Mouse (Mus musculus): Measurements from ENCODE around the gene Ifna1. TPM values are rescaled to one million over a fixed set of nuclear protein-coding genes. Genes with fewer than 3 reads are reported as not detected.

Gene Ifna1
- polyA plus RNA-seq, 1 experiment from 2014 or later: not detected

DNA sequence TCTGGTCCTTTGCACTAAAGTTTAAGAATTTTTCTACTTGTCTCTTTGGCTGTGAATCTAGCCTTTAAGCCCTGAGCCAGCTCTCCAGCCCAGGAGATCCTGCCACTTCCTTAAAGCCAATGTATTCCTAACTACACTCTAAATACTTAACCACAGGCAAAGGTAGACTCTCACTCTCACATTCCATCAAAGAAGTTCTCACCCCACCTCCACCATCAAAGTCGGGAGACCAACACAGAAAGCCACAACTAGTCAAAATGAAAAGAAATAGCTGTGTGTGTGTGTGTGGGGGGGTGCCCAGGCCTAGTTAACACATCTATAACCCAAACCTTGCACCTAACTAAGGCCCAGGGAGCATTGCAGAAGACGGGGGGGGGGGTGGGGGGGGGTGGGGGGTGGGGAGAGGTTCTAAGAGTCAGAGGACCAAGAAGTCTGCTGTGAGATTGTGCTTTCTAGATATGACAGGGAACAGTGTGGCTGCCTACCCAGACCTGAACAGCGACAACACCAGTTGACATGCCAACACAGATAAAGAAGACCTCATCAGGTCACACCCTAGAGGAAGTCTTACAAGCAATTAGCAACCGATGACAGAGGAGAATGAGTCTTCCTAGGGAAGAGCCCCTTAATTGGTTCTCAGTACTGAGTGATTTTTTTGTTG lies 25.7 kb downstream of the Ifna1 start:
- Histone ChIP-seq H3K36me3 (replicated peaks) (no peaks in the 10 kb centered on the region), H3K9ac (no peak overlapping the region), H3K4me1 (replicated peaks) (peaks cover 34% of the 10 kb centered on the region), H3K27ac (replicated peaks) (no peak overlapping the region), H3K4me2 (peak overlapping the region; percentile 29; the same call in 1 of the 2 replicates), H3K9me3 (replicated peaks) (no peaks in the 10 kb centered on the region), H3K27me3 (no peaks in the 10 kb centered on the region), H3K4me3 (replicated peaks) (no peak overlapping the region)
- peak; percentile 87 for ATAC-seq (ENCODE audit: insufficient read depth)
- 18% methylated on average over 4 of the region's 4 CpGs for WGBS (ENCODE audit: insufficient replicate concordance)

DNA sequence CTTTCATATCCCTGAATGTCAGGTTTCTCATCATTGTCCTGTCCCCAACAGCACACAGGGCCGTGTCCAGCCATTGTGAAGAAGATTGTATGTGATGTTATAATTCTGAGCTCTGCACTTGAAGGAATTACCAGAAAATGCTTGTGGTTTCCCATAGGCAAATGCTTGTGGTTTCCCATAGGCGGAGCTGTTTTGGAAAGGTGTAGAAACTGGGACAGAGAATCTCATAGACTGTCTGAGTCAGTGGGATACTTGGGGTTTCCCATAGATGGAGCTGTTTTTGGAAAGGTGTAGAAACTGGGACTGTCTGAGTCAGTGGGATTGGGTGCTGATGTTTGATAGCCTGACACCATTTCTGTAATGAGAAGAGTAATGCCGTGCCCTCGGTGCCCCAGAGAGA lies 26.6 kb downstream of the Ifna1 start:
- H3K36me3 ChIP-seq (replicated peaks): no peaks in the 10 kb centered on the region
- 61% methylated on average over 4 of the region's 4 CpGs for WGBS (ENCODE audit: insufficient replicate concordance)
- H3K9ac ChIP-seq: no peak overlapping the region
- H3K27ac ChIP-seq (replicated peaks): no peak overlapping the region
- H3K4me3 ChIP-seq (replicated peaks): no peak overlapping the region
- no peak overlapping the region for H3K4me2 ChIP-seq
- H3K4me1 ChIP-seq (replicated peaks): peaks cover 34% of the 10 kb centered on the region
- H3K27me3 ChIP-seq: no peaks in the 10 kb centered on the region
- H3K9me3 ChIP-seq (replicated peaks): no peaks in the 10 kb centered on the region
- ATAC-seq (ENCODE audit: insufficient read depth): no peak

DNA sequence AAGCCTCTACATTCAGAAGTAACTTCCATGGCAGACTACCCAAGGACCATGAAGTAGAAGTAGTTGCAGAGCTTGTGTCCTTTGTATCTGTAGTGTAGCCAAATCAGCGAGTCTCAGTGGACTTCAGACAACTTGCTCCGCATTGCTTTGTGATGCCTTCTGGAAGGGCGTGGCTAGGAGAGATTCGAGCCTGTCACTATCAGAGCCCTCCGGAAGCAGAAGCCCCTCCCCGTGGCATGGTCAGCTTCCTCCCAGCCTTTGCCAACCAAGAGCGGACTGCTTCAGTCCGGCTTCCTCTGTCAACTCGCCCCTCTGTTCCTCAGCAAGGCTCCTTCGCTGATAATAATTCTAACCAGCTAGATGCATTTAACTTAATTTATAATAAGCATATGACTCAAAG lies 28.4 kb downstream of the Ifna1 start:
- H3K9me3 ChIP-seq (replicated peaks): no peaks in the 10 kb centered on the region
- 12% methylated on average over 10 of the region's 10 CpGs for WGBS (ENCODE audit: insufficient replicate concordance)
- no peaks in the 10 kb centered on the region for H3K36me3 ChIP-seq (replicated peaks)
- no peak overlapping the region for H3K9ac ChIP-seq
- no peak overlapping the region for H3K27ac ChIP-seq (replicated peaks)
- peak overlapping the region; percentile 55 for H3K4me2 ChIP-seq
- H3K27me3 ChIP-seq: no peaks in the 10 kb centered on the region
- peaks cover 34% of the 10 kb centered on the region for H3K4me1 ChIP-seq (replicated peaks)
- 0 out of 2 replicates have a peak overlapping the region, but pooled peaks have one; percentile 4 for H3K4me3 ChIP-seq (replicated peaks)
- ATAC-seq (ENCODE audit: insufficient read depth): peak; percentile 26; the same call in 1 of the 2 replicates

DNA sequence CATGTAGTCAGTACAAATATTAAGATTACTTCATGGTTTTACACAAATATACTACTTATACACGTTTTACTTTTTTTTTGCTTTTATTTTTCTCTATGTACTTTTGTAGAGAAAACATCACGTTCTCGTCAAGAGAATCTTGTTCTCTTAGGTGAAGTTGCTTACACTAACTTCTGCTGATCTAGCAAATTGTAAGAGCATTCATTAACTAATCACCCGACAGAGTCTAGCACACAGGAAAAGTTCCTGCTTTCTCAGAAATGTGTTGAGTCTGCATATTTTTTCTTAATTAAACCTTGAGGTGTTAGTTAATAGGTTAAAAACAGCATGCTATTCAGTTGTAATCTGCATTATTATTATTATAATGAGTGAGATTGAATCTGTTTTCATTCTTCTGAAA lies 28.9 kb downstream of the Ifna1 start:
- H3K9me3 ChIP-seq (replicated peaks): no peaks in the 10 kb centered on the region
- ATAC-seq (ENCODE audit: insufficient read depth): no peak
- no peak overlapping the region for H3K4me3 ChIP-seq (replicated peaks)
- no peaks in the 10 kb centered on the region for H3K27me3 ChIP-seq
- peak overlapping the region; percentile 55; the same call in 1 of the 2 replicates for H3K4me2 ChIP-seq
- H3K4me1 ChIP-seq (replicated peaks): peaks cover 34% of the 10 kb centered on the region
- H3K36me3 ChIP-seq (replicated peaks): no peaks in the 10 kb centered on the region
- H3K27ac ChIP-seq (replicated peaks): no peak overlapping the region
- no peak overlapping the region for H3K9ac ChIP-seq
- 44% methylated on average over 4 of the region's 4 CpGs for WGBS (ENCODE audit: insufficient replicate concordance)

DNA sequence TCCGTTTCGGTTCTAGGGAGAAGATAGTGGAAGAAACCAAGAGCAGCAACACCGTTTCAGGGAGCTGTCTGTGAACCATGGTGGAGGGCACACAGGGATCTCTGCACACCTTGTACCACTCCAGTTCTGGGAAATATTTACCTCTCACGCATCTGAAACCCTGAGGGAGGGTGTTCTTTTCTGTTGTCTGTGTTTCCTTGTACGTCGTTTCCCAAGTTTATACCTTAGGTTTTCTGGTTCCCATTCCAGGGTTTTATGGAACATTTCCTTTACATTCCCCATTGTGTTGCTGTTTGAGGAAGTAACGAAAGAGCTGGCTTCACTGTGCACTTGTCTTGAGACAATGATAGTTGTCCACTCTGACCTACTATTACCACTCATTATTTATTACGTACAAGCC lies 30.2 kb downstream of the Ifna1 start, which contains the start of gene Ifne:
Gene Ifne, minus strand, starts transcription at position 101 of the 400 bp plus-strand sequence.
- ATAC-seq (ENCODE audit: insufficient read depth): no peak
- Histone ChIP-seq H3K27ac (replicated peaks) (no peak within 1 kb of the TSS), H3K36me3 (replicated peaks) (no peaks in the 10 kb centered on the region), H3K4me3 (replicated peaks) (no peak within 1 kb of the TSS), H3K9ac (no peak within 1 kb of the TSS), H3K4me2 (no peak within 1 kb of the TSS), H3K9me3 (replicated peaks) (no peaks in the 10 kb centered on the region), H3K27me3 (no peaks in the 10 kb centered on the region), H3K4me1 (replicated peaks) (peaks cover 33% of the 10 kb centered on the region)
- 63% methylated on average over 8 of the region's 8 CpGs for WGBS (ENCODE audit: insufficient replicate concordance)

DNA sequence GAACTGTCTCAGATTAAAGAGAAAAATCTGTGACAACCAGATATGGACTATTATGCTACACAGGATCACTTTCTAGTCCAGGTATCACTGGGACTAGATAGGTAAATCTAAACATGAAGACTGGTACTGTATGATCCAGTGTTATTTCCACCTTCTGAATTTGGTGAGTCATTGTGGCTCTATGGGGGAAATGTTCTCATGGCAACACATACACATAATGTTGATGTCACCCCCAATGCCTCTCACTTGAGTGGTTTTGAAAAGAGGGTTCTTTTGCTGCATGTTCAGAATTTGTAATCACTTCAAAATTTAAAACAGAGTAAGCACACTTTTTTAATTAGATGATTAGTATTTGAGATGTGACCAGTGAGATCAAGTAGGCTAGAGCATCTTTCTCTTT lies 38.3 kb downstream of the Ifna1 start:
- Histone ChIP-seq H3K4me1 (replicated peaks) (no peaks in the 10 kb centered on the region), H3K36me3 (replicated peaks) (no peaks in the 10 kb centered on the region), H3K4me3 (replicated peaks) (no peak overlapping the region), H3K9ac (no peak overlapping the region), H3K4me2 (no peak overlapping the region), H3K27ac (replicated peaks) (no peak overlapping the region), H3K27me3 (no peaks in the 10 kb centered on the region), H3K9me3 (replicated peaks) (no peaks in the 10 kb centered on the region)
- no peak for ATAC-seq (ENCODE audit: insufficient read depth)

DNA sequence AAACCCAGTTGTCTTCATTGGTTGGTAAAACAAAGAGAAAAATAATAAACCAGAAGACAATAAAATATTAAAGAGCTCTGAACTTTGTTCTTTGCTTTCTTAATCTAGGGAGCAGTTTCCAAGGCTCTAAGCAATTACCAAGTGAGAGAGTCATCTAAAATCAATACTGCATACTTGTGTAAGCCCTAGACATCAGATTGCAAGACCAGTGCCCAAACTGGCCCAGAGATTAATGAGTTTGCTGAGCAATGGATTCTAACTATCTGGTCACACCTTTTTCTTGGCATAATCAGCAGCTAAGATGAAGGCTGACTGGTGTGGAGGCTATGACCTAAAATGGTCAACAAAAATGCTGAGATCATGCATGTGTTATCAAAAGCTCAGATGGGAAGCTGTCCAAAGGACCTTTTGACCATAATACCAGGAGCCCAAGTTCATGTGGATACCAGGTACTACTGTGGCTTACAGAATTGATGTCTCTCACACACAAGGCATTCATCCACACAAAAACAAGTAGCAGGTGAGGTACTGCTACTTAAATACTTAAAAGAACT lies 43.4 kb downstream of the Ifna1 start:
- no peaks in the 10 kb centered on the region for H3K9me3 ChIP-seq (replicated peaks)
- no peak overlapping the region for H3K27ac ChIP-seq (replicated peaks)
- no peak overlapping the region for H3K9ac ChIP-seq
- H3K36me3 ChIP-seq (replicated peaks): no peaks in the 10 kb centered on the region
- H3K27me3 ChIP-seq: no peaks in the 10 kb centered on the region
- no peak overlapping the region for H3K4me2 ChIP-seq
- no peak for ATAC-seq (ENCODE audit: insufficient read depth)
- no peaks in the 10 kb centered on the region for H3K4me1 ChIP-seq (replicated peaks)
- no peak overlapping the region for H3K4me3 ChIP-seq (replicated peaks)

Other genes starting within 250 kb of the Ifna1 start
- not detected in 2 replicates for gene Ifna12, start 246.7 kb upstream of the Ifna1 start, polyA plus RNA-seq (2015; fragmentation: Nextera tagmentation; extraction: Ambion mirVana)
- not detected in 2 replicates for gene C87499, start 215.7 kb upstream of the Ifna1 start, polyA plus RNA-seq (2015; fragmentation: Nextera tagmentation; extraction: Ambion mirVana)
- gene Ifna13, start 205.6 kb upstream of the Ifna1 start, polyA plus RNA-seq (2015; fragmentation: Nextera tagmentation; extraction: Ambion mirVana): not detected in 2 replicates
- gene Ifna16, start 173.2 kb upstream of the Ifna1 start, polyA plus RNA-seq (2015; fragmentation: Nextera tagmentation; extraction: Ambion mirVana): not detected in 2 replicates
- not detected in 2 replicates for gene Ifna2, start 166.2 kb upstream of the Ifna1 start, polyA plus RNA-seq (2015; fragmentation: Nextera tagmentation; extraction: Ambion mirVana)
- not detected in 2 replicates for gene Ifnab, start 158.7 kb upstream of the Ifna1 start, polyA plus RNA-seq (2015; fragmentation: Nextera tagmentation; extraction: Ambion mirVana)
- 0.20 and 0.51 TPM in 2 replicates for gene Gm26566, start 128.3 kb upstream of the Ifna1 start, polyA plus RNA-seq (2015; fragmentation: Nextera tagmentation; extraction: Ambion mirVana)
- 22.3 and 22.6 TPM in 2 replicates for gene Klhl9, start 127.6 kb upstream of the Ifna1 start, polyA plus RNA-seq (2015; fragmentation: Nextera tagmentation; extraction: Ambion mirVana)
- not detected in 2 replicates for gene Gm13271, start 95.2 kb upstream of the Ifna1 start, polyA plus RNA-seq (2015; fragmentation: Nextera tagmentation; extraction: Ambion mirVana)
- not detected in 2 replicates for gene Gm13283, start 90.0 kb upstream of the Ifna1 start, polyA plus RNA-seq (2015; fragmentation: Nextera tagmentation; extraction: Ambion mirVana)
- gene Gm13290, start 76.3 kb upstream of the Ifna1 start, polyA plus RNA-seq (2015; fragmentation: Nextera tagmentation; extraction: Ambion mirVana): not detected in 2 replicates
- not detected in 2 replicates for gene Gm13289, start 73.2 kb upstream of the Ifna1 start, polyA plus RNA-seq (2015; fragmentation: Nextera tagmentation; extraction: Ambion mirVana)
- not detected in 2 replicates for gene Gm13272, start 70.2 kb upstream of the Ifna1 start, polyA plus RNA-seq (2015; fragmentation: Nextera tagmentation; extraction: Ambion mirVana)
- not detected in 2 replicates for gene Ifnz, start 68.0 kb upstream of the Ifna1 start, polyA plus RNA-seq (2015; fragmentation: Nextera tagmentation; extraction: Ambion mirVana)
- gene Gm13276, start 64.4 kb upstream of the Ifna1 start, polyA plus RNA-seq (2015; fragmentation: Nextera tagmentation; extraction: Ambion mirVana): not detected in 2 replicates
- gene Gm13277, start 61.5 kb upstream of the Ifna1 start, polyA plus RNA-seq (2015; fragmentation: Nextera tagmentation; extraction: Ambion mirVana): not detected in 2 replicates
- gene Gm13278, start 58.5 kb upstream of the Ifna1 start, polyA plus RNA-seq (2015; fragmentation: Nextera tagmentation; extraction: Ambion mirVana): not detected in 2 replicates
- not detected in 2 replicates for gene Gm13275, start 55.6 kb upstream of the Ifna1 start, polyA plus RNA-seq (2015; fragmentation: Nextera tagmentation; extraction: Ambion mirVana)
- not detected in 2 replicates for gene Gm13279, start 52.7 kb upstream of the Ifna1 start, polyA plus RNA-seq (2015; fragmentation: Nextera tagmentation; extraction: Ambion mirVana)
- 0.20 TPM in 1 of 2 replicates, not detected in the other for gene Gm13285, start 50.4 kb upstream of the Ifna1 start, polyA plus RNA-seq (2015; fragmentation: Nextera tagmentation; extraction: Ambion mirVana)
- gene Gm13287, start 46.8 kb upstream of the Ifna1 start, polyA plus RNA-seq (2015; fragmentation: Nextera tagmentation; extraction: Ambion mirVana): not detected in 2 replicates
- not detected in 2 replicates for gene Gm13288, start 44.6 kb upstream of the Ifna1 start, polyA plus RNA-seq (2015; fragmentation: Nextera tagmentation; extraction: Ambion mirVana)
- gene Ifna7, start 33.9 kb upstream of the Ifna1 start, polyA plus RNA-seq (2015; fragmentation: Nextera tagmentation; extraction: Ambion mirVana): not detected in 2 replicates
- not detected in 2 replicates for gene Ifna11, start 30.1 kb upstream of the Ifna1 start, polyA plus RNA-seq (2015; fragmentation: Nextera tagmentation; extraction: Ambion mirVana)
- not detected in 2 replicates for gene Ifna6, start 22.7 kb upstream of the Ifna1 start, polyA plus RNA-seq (2015; fragmentation: Nextera tagmentation; extraction: Ambion mirVana)
- gene Ifna5, start 14.6 kb upstream of the Ifna1 start, polyA plus RNA-seq (2015; fragmentation: Nextera tagmentation; extraction: Ambion mirVana): not detected in 2 replicates
- gene Ifna4, start 8.2 kb upstream of the Ifna1 start, polyA plus RNA-seq (2015; fragmentation: Nextera tagmentation; extraction: Ambion mirVana): not detected in 2 replicates
- not detected in 2 replicates for gene Ifne, start 30.1 kb downstream of the Ifna1 start, polyA plus RNA-seq (2015; fragmentation: Nextera tagmentation; extraction: Ambion mirVana)

Measured in liver, embryonic 15.5 days (tissue).